Mouse (Mus musculus) bone marrow, adult 2 months (tissue): ENCODE data around the gene Hoxa5.

Source experiments
- CTCF ChIP-seq: fragments of 200-500 bp; IDR thresholded peaks from 2 replicates; pipeline ENCODE4 v1.5.1; 2011; ENCODE audit warnings: low read length, control low read depth; ENCODE audit not compliant: control insufficient read depth, insufficient read depth
- POLR2A ChIP-seq: fragments of 200-500 bp; IDR thresholded peaks from 2 replicates; pipeline ENCODE4 v1.6.1; 2011; ENCODE audit warnings: low read depth, mild to moderate bottlenecking, control low read depth, low read length, borderline replicate concordance; ENCODE audit not compliant: control insufficient read depth

GRCm38 (mm10) chr6:52209685-52210046 is 5.3 kb upstream of the Hoxa5 start:
- TF ChIP-seq CTCF (no peak), POLR2A (no peak)
